Mouse (Mus musculus) 416B (cell line): ENCODE results near the gene Cd276.

Experiments
- DNase-seq: peaks from one replicate; pipeline ENCODE4 v3.0.0; 2011; ENCODE audit warnings: low read depth

The Cd276 gene

GRCm38 (mm10) chr9:58550928-58551327 lies 4.3 kb downstream of the Cd276 start:
- DNase-seq = no peak

GRCm38 (mm10) chr9:58549694-58550093 lies 5.5 kb downstream of the Cd276 start:
- no peak for DNase-seq

- DNase-seq = peak; percentile 78
Observed at GRCm38 (mm10) chr9:58548897-58549296, 6.3 kb downstream of the Cd276 start.

- DNase-seq = no peak
Observed at GRCm38 (mm10) chr9:58546630-58547360, 8.4 kb downstream of the Cd276 start.

- no peak for DNase-seq
Observed at GRCm38 (mm10) chr9:58545428-58545827, 9.8 kb downstream of the Cd276 start.

GRCm38 (mm10) chr9:58544879-58545324 lies 10.3 kb downstream of the Cd276 start:
- peak; percentile 34 for DNase-seq

- peak; percentile 99 for DNase-seq
Observed at GRCm38 (mm10) chr9:58541895-58542338, 13.3 kb downstream of the Cd276 start.

GRCm38 (mm10) chr9:58539886-58540285 lies 15.4 kb downstream of the Cd276 start:
- DNase-seq = peak; percentile 82

GRCm38 (mm10) chr9:58537774-58538173 lies 17.5 kb downstream of the Cd276 start:
- DNase-seq = peak; percentile 83

- peak; percentile 69 for DNase-seq
Observed at GRCm38 (mm10) chr9:58535447-58536134, 19.6 kb downstream of the Cd276 start.

GRCm38 (mm10) chr9:58534766-58535165 lies 20.5 kb downstream of the Cd276 start:
- DNase-seq = peak; percentile 80

- DNase-seq = no peak
Observed at GRCm38 (mm10) chr9:58533322-58533721, 21.9 kb downstream of the Cd276 start.

- no peak for DNase-seq
Observed at GRCm38 (mm10) chr9:58532236-58532635, 23.0 kb downstream of the Cd276 start.

GRCm38 (mm10) chr9:58530407-58530806 lies 24.8 kb downstream of the Cd276 start:
- no peak for DNase-seq

- DNase-seq = no peak
Observed at GRCm38 (mm10) chr9:58527841-58528240, 27.4 kb downstream of the Cd276 start.

GRCm38 (mm10) chr9:58525108-58525507 lies 30.1 kb downstream of the Cd276 start:
- no peak for DNase-seq

GRCm38 (mm10) chr9:58521883-58522423 lies 33.3 kb downstream of the Cd276 start:
- DNase-seq = peak; percentile 37

GRCm38 (mm10) chr9:58520816-58521581 lies 34.2 kb downstream of the Cd276 start:
- DNase-seq = no peak

GRCm38 (mm10) chr9:58519953-58520352 lies 35.3 kb downstream of the Cd276 start:
- no peak for DNase-seq

GRCm38 (mm10) chr9:58517866-58518750 lies 37.1 kb downstream of the Cd276 start:
- DNase-seq = peak; percentile 37

GRCm38 (mm10) chr9:58516480-58516879 lies 38.8 kb downstream of the Cd276 start:
- DNase-seq = no peak
